ENCODE assay signal across 10 mouse cellular contexts in genomic region chr4:114997051-114997450, GRCm38 (mm10). TPM values are rescaled to one million over a fixed set of nuclear protein-coding genes. Genes with fewer than 3 reads are reported as not detected.
A peak's percentile ranks its signal among the peaks of the same experiment; 100 is the strongest.
DNase-seq lines count a peak whose midpoint lies in the region; ATAC-seq and TF ChIP-seq lines count a peak whose summit lies in the region.
"Had no signal": no experiment of that assay in that cellular context is flagged by ENCODE, and none has a peak within 500 bp of the region (broad histone marks: within the 10 kb centered on the region; RNA-seq: fewer than 3 reads in every experiment).

No protein-coding gene starts in this region.

- H3K9me3 ChIP-seq in forebrain, postnatal 0 days (ENCODE audit: low read length): no peaks in the 10 kb centered on the region
- no peaks in the 10 kb centered on the region for H3K9me3 ChIP-seq in forebrain, embryonic 16.5 days (ENCODE audit: control insufficient read depth, low read length)
- no peaks in the 10 kb centered on the region for H3K9me3 ChIP-seq in liver, embryonic 11.5 days (ENCODE audit: control insufficient read depth, low read length)
- H3K9me3 ChIP-seq: heart, embryonic 15.5 days; megakaryocyte, embryonic 14.5 days had no signal

- no peaks in the 10 kb centered on the region for H3K36me3 ChIP-seq in forebrain, postnatal 0 days (ENCODE audit: insufficient read depth)
- H3K36me3 ChIP-seq in forebrain, embryonic 16.5 days (ENCODE audit: control insufficient read depth, insufficient read depth): no peaks in the 10 kb centered on the region
- H3K36me3 ChIP-seq in liver, adult 2 months (ENCODE audit: control insufficient read depth, insufficient read depth, low read length): no peaks in the 10 kb centered on the region
- H3K36me3 ChIP-seq in liver, embryonic 11.5 days (ENCODE audit: control insufficient read depth, insufficient read depth, low read length): no peaks in the 10 kb centered on the region
- H3K36me3 ChIP-seq: heart, embryonic 15.5 days had no signal

- no peak for ATAC-seq in forebrain, postnatal 0 days
- no peak for ATAC-seq in forebrain, embryonic 16.5 days
- no peak for ATAC-seq in liver, embryonic 11.5 days (replicated peaks; ENCODE audit: low FRiP score)
- no peak for ATAC-seq in Patski

- no peak overlapping the region for H3K27ac ChIP-seq in forebrain, postnatal 0 days (ENCODE audit: low read depth, low read length)
- no peak overlapping the region for H3K27ac ChIP-seq in forebrain, embryonic 16.5 days (ENCODE audit: low read length)
- no peak overlapping the region for H3K27ac ChIP-seq in liver, adult 2 months (replicated peaks; ENCODE audit: insufficient read depth, low read depth, low read length)
- H3K27ac ChIP-seq in liver, embryonic 11.5 days (ENCODE audit: low read depth, low read length): no peak overlapping the region
- H3K27ac ChIP-seq: heart, embryonic 15.5 days had no signal

- in situ Hi-C loops in Patski (cut with MboI; ENCODE audit: low pct_unique_long_range_greater_than_20kb): no loop called here

- no peak overlapping the region for H3K9ac ChIP-seq in forebrain, postnatal 0 days
- no peak overlapping the region for H3K9ac ChIP-seq in forebrain, embryonic 16.5 days (replicated peaks; ENCODE audit: low read depth, low read length)
- H3K9ac ChIP-seq in liver, adult 2 months (ENCODE audit: low read depth, low read length): no peak overlapping the region
- H3K9ac ChIP-seq in liver, embryonic 11.5 days (ENCODE audit: low read depth, low read length): no peak overlapping the region
- H3K9ac ChIP-seq: heart, embryonic 15.5 days had no signal

- CTCF ChIA-PET in Patski (lab: Charles Lee): interaction anchor here (0.7 to 4.7 kb wide), 8 partner anchors 9 to 105 kb away, joined by 3 to 27 read pairs (median 4); partner anchors contain the start of gene Cmpk1

- 0 out of 2 replicates have a peak, but pooled peaks cover 5% of the 10 kb centered on the region for H3K4me1 ChIP-seq in forebrain, postnatal 0 days (ENCODE audit: insufficient read depth)
- peaks cover 13% of the 10 kb centered on the region for H3K4me1 ChIP-seq in forebrain, embryonic 16.5 days (replicated peaks; ENCODE audit: control insufficient read depth, insufficient read depth, low read length)
- no peaks in the 10 kb centered on the region for H3K4me1 ChIP-seq in liver, adult 2 months (ENCODE audit: control insufficient read depth, insufficient read depth, low read length)
- H3K4me1 ChIP-seq in liver, embryonic 11.5 days (replicated peaks; ENCODE audit: control insufficient read depth, insufficient read depth, low read length): peaks cover 12% of the 10 kb centered on the region

- TF ChIP-seq POLR2A in liver, adult 2 months (IDR thresholded peaks at IDR 0.05; ENCODE audit: extremely low read depth, insufficient read depth, low read length): no peak

- no peak overlapping the region for H3K4me2 ChIP-seq in forebrain, postnatal 0 days (ENCODE audit: low read depth)
- no peak overlapping the region for H3K4me2 ChIP-seq in forebrain, embryonic 16.5 days (ENCODE audit: low read length)
- H3K4me2 ChIP-seq in liver, embryonic 11.5 days: no peak overlapping the region
- H3K4me2 ChIP-seq: heart, embryonic 15.5 days had no signal

- H3K4me3 ChIP-seq in forebrain, postnatal 0 days (ENCODE audit: low read depth, low read length): no peak overlapping the region
- H3K4me3 ChIP-seq in forebrain, embryonic 16.5 days (replicated peaks; ENCODE audit: low read length): no peak overlapping the region
- no peak overlapping the region for H3K4me3 ChIP-seq in liver, adult 2 months (ENCODE audit: insufficient read depth, low read depth, low read length)
- H3K4me3 ChIP-seq in liver, embryonic 11.5 days (ENCODE audit: low read depth, low read length): no peak overlapping the region
- H3K4me3 ChIP-seq: heart, embryonic 15.5 days; megakaryocyte, embryonic 14.5 days had no signal

- DNase-seq in forebrain, postnatal 0 days: peak; percentile 43
- DNase-seq in liver, adult 2 months (ENCODE audit: extremely low read depth, low read depth, low spot score): peak; percentile 48
- DNase-seq in liver, embryonic 11.5 days (ENCODE audit: low spot score): no peak
- no peak for DNase-seq in Patski (ENCODE audit: low read depth, low spot score)
- DNase-seq in heart, postnatal 4 days: peak; percentile 36
- DNase-seq in right cerebral cortex, postnatal 4 days: peak; percentile 31
- DNase-seq in urinary bladder, adult 18-20 months (ENCODE audit: low spot score in 2 of 2): no peak

- 52% methylated on average over 3 of the region's 3 CpGs for WGBS in forebrain, postnatal 0 days
- WGBS in forebrain, embryonic 16.5 days: 47% methylated on average over 3 of the region's 3 CpGs
- 44% methylated on average over 3 of the region's 3 CpGs for WGBS in liver, adult 2 months
- WGBS in liver, embryonic 11.5 days: 39% methylated on average over 3 of the region's 3 CpGs

- H3K27me3 ChIP-seq in forebrain, postnatal 0 days (ENCODE audit: insufficient read depth, low read length): peaks cover 3% of the 10 kb centered on the region; the same call in 1 of the 2 replicates
- no peaks in the 10 kb centered on the region for H3K27me3 ChIP-seq in forebrain, embryonic 16.5 days (replicated peaks; ENCODE audit: control insufficient read depth, insufficient read depth, low read length)
- H3K27me3 ChIP-seq in liver, adult 2 months (ENCODE audit: control insufficient read depth, insufficient read depth, low read length): no peaks in the 10 kb centered on the region
- H3K27me3 ChIP-seq in liver, embryonic 11.5 days (replicated peaks; ENCODE audit: control insufficient read depth, insufficient read depth, low read length): no peaks in the 10 kb centered on the region
- H3K27me3 ChIP-seq in Patski: no peaks in the 10 kb centered on the region
- H3K27me3 ChIP-seq: heart, embryonic 15.5 days; megakaryocyte, embryonic 14.5 days had no signal

- POLR2A ChIA-PET in Patski (lab: Charles Lee): interaction anchor here (0.9 kb wide), 1 partner anchor 99 kb away, joined by 3 read pairs; no protein-coding TSS in a partner anchor

- H3K79me2 ChIP-seq in liver, adult 2 months (ENCODE audit: control insufficient read depth, insufficient read depth, low read length): no peaks in the 10 kb centered on the region

- TF ChIP-seq CTCF in forebrain, postnatal 0 days (IDR thresholded peaks at IDR 0.05; ENCODE audit: low read depth): peak; percentile 57
- peak; percentile 31; the same call in 1 of the 2 replicates for TF ChIP-seq CTCF in liver, adult 2 months (IDR thresholded peaks at IDR 0.05; ENCODE audit: low read depth, low read length)
- peak; percentile 53 for TF ChIP-seq CTCF in Patski (IDR thresholded peaks at IDR 0.05)

RNA-seq across cellular contexts. Expression of gene Stil, which starts 2.9 kb away (rescaled TPM):
- 1.5 and 4.2 TPM in 2 replicates for total RNA-seq in forebrain, postnatal 0 days (2014; rRNA removed)
- polyA plus RNA-seq in forebrain, postnatal 0 days (2015; fragmentation: Nextera tagmentation; extraction: Ambion mirVana): 1.5 and 2.1 TPM in 2 replicates
- 4.9 and 6.4 TPM in 2 replicates for polyA plus RNA-seq in forebrain, embryonic 16.5 days (2015; fragmentation: Nextera tagmentation; extraction: Ambion mirVana)
- 0.09 and 0.27 TPM in 2 replicates for total RNA-seq in liver, adult 2 months (2014; rRNA removed)
- polyA plus RNA-seq in liver, adult 2 months (2012; rRNA removed): 0.02 and 0.06 TPM in 2 replicates
- 16.2 and 20.4 TPM in 2 replicates for polyA plus RNA-seq in liver, embryonic 11.5 days (2014; fragmentation: Nextera tagmentation; extraction: Ambion mirVana)
- polyA plus RNA-seq in Patski (2021): 6.4 TPM
- total RNA-seq in heart, postnatal 4 days (2021): 10 to 100 TPM; 10.4 to 12.6 TPM

RNA-seq across cellular contexts. Expression of gene Cmpk1, which starts 10.0 kb away (rescaled TPM):
- total RNA-seq in forebrain, postnatal 0 days (2014; rRNA removed): 120 and 132 TPM in 2 replicates
- 181 and 208 TPM in 2 replicates for polyA plus RNA-seq in forebrain, postnatal 0 days (2015; fragmentation: Nextera tagmentation; extraction: Ambion mirVana)
- 160 and 185 TPM in 2 replicates for polyA plus RNA-seq in forebrain, embryonic 16.5 days (2015; fragmentation: Nextera tagmentation; extraction: Ambion mirVana)
- 41.8 and 56.3 TPM in 2 replicates for total RNA-seq in liver, adult 2 months (2014; rRNA removed)
- polyA plus RNA-seq in liver, adult 2 months (2012; rRNA removed): 16.1 and 17.2 TPM in 2 replicates
- polyA plus RNA-seq in liver, embryonic 11.5 days (2014; fragmentation: Nextera tagmentation; extraction: Ambion mirVana): 108 and 109 TPM in 2 replicates
- polyA plus RNA-seq in Patski (2021): 85.5 TPM
- total RNA-seq in heart, postnatal 4 days (2021): 10 to 100 TPM; 52.1 to 56.5 TPM

RNA-seq across cellular contexts. Expression of gene Tal1, which starts 59.2 kb away (rescaled TPM):
- total RNA-seq in forebrain, postnatal 0 days (2014; rRNA removed): 2.5 and 4.0 TPM in 2 replicates
- polyA plus RNA-seq in forebrain, postnatal 0 days (2015; fragmentation: Nextera tagmentation; extraction: Ambion mirVana): 0.34 and 0.54 TPM in 2 replicates
- 0.25 and 0.62 TPM in 2 replicates for polyA plus RNA-seq in forebrain, embryonic 16.5 days (2015; fragmentation: Nextera tagmentation; extraction: Ambion mirVana)
- 0.37 and 0.67 TPM in 2 replicates for total RNA-seq in liver, adult 2 months (2014; rRNA removed)
- polyA plus RNA-seq in liver, adult 2 months (2012; rRNA removed): 0.44 and 0.50 TPM in 2 replicates
- polyA plus RNA-seq in liver, embryonic 11.5 days (2014; fragmentation: Nextera tagmentation; extraction: Ambion mirVana): 42.7 and 47.6 TPM in 2 replicates
- 1.2 TPM for polyA plus RNA-seq in Patski (2021)
- 1 to 10 TPM; 5.5 to 7.0 TPM for total RNA-seq in heart, postnatal 4 days (2021)

Comparison
In these comparisons a context has a peak if more than half of its experiments do, and no peak if none do; other contexts are left out.
1. DNase-seq: peak in forebrain, postnatal 0 days (single experiment), liver, adult 2 months (single experiment), heart, postnatal 4 days (single experiment) and right cerebral cortex, postnatal 4 days (single experiment); none in liver, embryonic 11.5 days (single experiment), Patski (single experiment) and urinary bladder, adult 18-20 months (0 of 2).
2. RNA of gene Tal1, which starts 59.2 kb away (polyA plus RNA-seq): 42.7 to 47.6 TPM in liver, embryonic 11.5 days; 1.2 TPM in Patski (single experiment), 0.34 to 0.54 TPM in forebrain, postnatal 0 days, 0.44 to 0.50 TPM in liver, adult 2 months and 0.25 to 0.62 TPM in forebrain, embryonic 16.5 days; every median in the first group is over 10 times any median in the second.
3. Peak in every context shown above with its lines, with median percentiles within 50 percentile points of each other: CTCF ChIP-seq.